Mouse (Mus musculus) hindbrain, embryonic 16.5 days (tissue): ENCODE measurements around the gene Gm867. TPM values are rescaled to one million over a fixed set of nuclear protein-coding genes. Genes with fewer than 3 reads are reported as not detected.

Source experiments
- ATAC-seq: fragments of 200-750 bp; cut with Nextera tagmentation; 2 replicates; pipeline ENCODE4 v1.8.0; 2017; ENCODE audit warnings: moderate TSS enrichment, moderate library complexity
- H3K27ac ChIP-seq: fragments of 300-500 bp; sonication (generic); 2 replicates; pipeline ENCODE4 v1.5.1; 2014; ENCODE audit warnings: low read depth, mild to moderate bottlenecking, control low read depth, low read length, moderate library complexity
- H3K27me3 ChIP-seq: fragments of 300-500 bp; sonication (generic); replicated peaks from 2 replicates; pipeline ENCODE4 v1.6.1; 2014; ENCODE audit warnings: low read length; ENCODE audit not compliant: control insufficient read depth, insufficient read depth
- H3K36me3 ChIP-seq: fragments of 300-500 bp; sonication (generic); 2 replicates; pipeline ENCODE4 v1.6.1; 2014; ENCODE audit warnings: mild to moderate bottlenecking, low read length, moderate library complexity, mixed read lengths; ENCODE audit not compliant: control insufficient read depth, insufficient read depth
- H3K4me1 ChIP-seq: fragments of 300-500 bp; sonication (generic); 2 replicates; pipeline ENCODE4 v1.6.1; 2014; ENCODE audit warnings: low read depth, low read length; ENCODE audit not compliant: control insufficient read depth, insufficient read depth
- H3K4me2 ChIP-seq: fragments of 300-500 bp; sonication (generic); 2 replicates; pipeline ENCODE4 v1.6.1; 2014; ENCODE audit warnings: mild to moderate bottlenecking, low read length, control low read depth, moderate library complexity
- H3K4me3 ChIP-seq: fragments of 300-500 bp; sonication (generic); 2 replicates; pipeline ENCODE4 v1.5.1; 2014; ENCODE audit warnings: mild to moderate bottlenecking, low read length, control low read depth, moderate library complexity
- H3K9ac ChIP-seq: fragments of 300-500 bp; sonication (generic); 2 replicates; pipeline ENCODE4 v1.6.1; 2014; ENCODE audit warnings: low read depth, mild to moderate bottlenecking, control low read depth, low read length, moderate library complexity
- H3K9me3 ChIP-seq: fragments of 300-500 bp; sonication (generic); 2 replicates; pipeline ENCODE4 v1.6.1; 2014; ENCODE audit warnings: mild to moderate bottlenecking, low read length, moderate library complexity; ENCODE audit not compliant: control insufficient read depth
- WGBS: fragments of 180-500 bp; shearing (Covaris S2); extraction: QIAGEN DNeasy Blood & Tissue Kit; methylation state at CpG from one replicate; pipeline ENCODE4 v1.1.7; 2014; 5-methylcytosine and 5-hydroxymethylcytosine counted together
- polyA plus RNA-seq: library from polyadenylated mRNA; unstranded; fragments of >200 nt; fragmentation: Nextera tagmentation; extraction: Ambion mirVana; gene quantifications from 2 replicates; pipeline ENCODE4 v1.2.1, GENCODE M21; 2015

Gm867 gene
- polyA plus RNA-seq, 1 experiment from 2014 or later, result 0.74 TPM

GRCm38 (mm10) chr10:75889406-75890153 lies 50.9 kb downstream of the Gm867 start:
- Histone ChIP-seq H3K4me3 (no peak overlapping the region), H3K36me3 (no peaks in the 10 kb centered on the region), H3K27ac (no peak overlapping the region), H3K9ac (no peak overlapping the region), H3K4me1 (peaks cover 6% of the 10 kb centered on the region), H3K27me3 (no peaks in the 10 kb centered on the region), H3K4me2 (no peak overlapping the region), H3K9me3 (no peaks in the 10 kb centered on the region)
- no peak for ATAC-seq
- WGBS, result 47% methylated on average over 8 of the region's 8 CpGs

Other genes starting within 250 kb of the Gm867 start
- gene Cabin1, start 176.3 kb downstream of the Gm867 start, polyA plus RNA-seq, result 30.9 and 35.5 TPM in 2 replicates
- 73.5 and 89.1 TPM in 2 replicates for gene Ddt, start 167.3 kb downstream of the Gm867 start, polyA plus RNA-seq
- 0.50 TPM in 1 of 2 replicates, not detected in the other for gene Gm20441, start 159.7 kb downstream of the Gm867 start, polyA plus RNA-seq
- gene Gstt3, start 159.3 kb downstream of the Gm867 start, polyA plus RNA-seq, result 1.4 and 1.5 TPM in 2 replicates
- gene Gstt1, start 142.1 kb downstream of the Gm867 start, polyA plus RNA-seq, result 18.8 and 21.9 TPM in 2 replicates
- gene Gstt4, start 118.1 kb downstream of the Gm867 start, polyA plus RNA-seq, result not detected in 2 replicates
- 7.9 and 8.5 TPM in 2 replicates for gene Gstt2, start 103.2 kb downstream of the Gm867 start, polyA plus RNA-seq
- 1,592 and 1,680 TPM in 2 replicates for gene Mif, start 80.4 kb downstream of the Gm867 start, polyA plus RNA-seq
- 0.64 and 1.9 TPM in 2 replicates for gene Derl3, start 47.3 kb downstream of the Gm867 start, polyA plus RNA-seq
- gene Smarcb1, start 19.1 kb downstream of the Gm867 start, polyA plus RNA-seq, result 252 TPM in 2 replicates
- 167 and 218 TPM in 2 replicates for gene Chchd10, start 7.5 kb downstream of the Gm867 start, polyA plus RNA-seq
- gene Mmp11, start 4.2 kb downstream of the Gm867 start, polyA plus RNA-seq, result 13.6 and 16.6 TPM in 2 replicates
- 0.35 and 0.64 TPM in 2 replicates for gene Vpreb3, start 2.4 kb upstream of the Gm867 start, polyA plus RNA-seq
- 0.05 TPM in 1 of 2 replicates, not detected in the other for gene Gm5134, start 13.8 kb upstream of the Gm867 start, polyA plus RNA-seq
- 10.3 and 12.3 TPM in 2 replicates for gene Zfp280b, start 92.0 kb upstream of the Gm867 start, polyA plus RNA-seq
- gene Slc5a4b, start 170.3 kb upstream of the Gm867 start, polyA plus RNA-seq, result 0.07 TPM in 1 of 2 replicates, not detected in the other
- 0.10 and 0.11 TPM in 2 replicates for gene Slc5a4a, start 206.8 kb upstream of the Gm867 start, polyA plus RNA-seq